Comparison of ENCODE assay signal across 7 mouse cellular contexts in genomic region chr10:63429785-63430305, GRCm38 (mm10). TPM values are rescaled to one million over a fixed set of nuclear protein-coding genes. Genes with fewer than 3 reads are reported as not detected.
DNase-seq lines count a peak whose midpoint lies in the region; ATAC-seq lines count a peak whose summit lies in the region.

Ctnna3 (plus strand) TSS chr10:63430098.

- no peaks in the 10 kb centered on the region for H3K9me3 ChIP-seq in embryonic facial prominence, embryonic 11.5 days (replicated peaks; ENCODE audit: control insufficient read depth, low read length)
- no peaks in the 10 kb centered on the region for H3K9me3 ChIP-seq in limb, embryonic 10.5 days (replicated peaks)
- H3K9me3 ChIP-seq in midbrain, embryonic 13.5 days = no peaks in the 10 kb centered on the region

- no peaks in the 10 kb centered on the region for H3K36me3 ChIP-seq in embryonic facial prominence, embryonic 11.5 days (replicated peaks; ENCODE audit: control insufficient read depth, insufficient read depth, low read depth, low read length)
- H3K36me3 ChIP-seq in limb, embryonic 10.5 days = no peaks in the 10 kb centered on the region
- H3K36me3 ChIP-seq in midbrain, embryonic 13.5 days = no peaks in the 10 kb centered on the region

- peak; percentile 94 for DNase-seq in adrenal gland, postnatal 14 days
- peak; percentile 95 for DNase-seq in embryonic facial prominence, embryonic 11.5 days (ENCODE audit: low spot score)
- peak; percentile 94 for DNase-seq in kidney, adult 11 months
- peak; percentile 93 for DNase-seq in limb, embryonic 10.5 days (ENCODE audit: low spot score)
- peak; percentile 85 for DNase-seq in spleen, adult 12 weeks (ENCODE audit: low spot score)

- under 1% methylated on average over 55 of the region's 55 CpGs for WGBS in embryonic facial prominence, embryonic 11.5 days
- WGBS in limb, embryonic 10.5 days = under 1% methylated on average over 55 of the region's 55 CpGs
- WGBS in midbrain, embryonic 13.5 days = under 1% methylated on average over 55 of the region's 55 CpGs

- peak; percentile 95 for ATAC-seq in embryonic facial prominence, embryonic 11.5 days (replicated peaks; ENCODE audit: insufficient number of reproducible peaks, low FRiP score, low TSS enrichment, low read depth)
- peak; percentile 77 for ATAC-seq in granulocyte monocyte progenitor cell, adult 5-6 weeks (replicated peaks; ENCODE audit: poor library complexity, severe bottlenecking)
- peak; percentile 98 for ATAC-seq in midbrain, embryonic 13.5 days

- H3K27me3 ChIP-seq in embryonic facial prominence, embryonic 11.5 days (ENCODE audit: control insufficient read depth, insufficient read depth, low read length) = no peaks in the 10 kb centered on the region
- no peaks in the 10 kb centered on the region for H3K27me3 ChIP-seq in limb, embryonic 10.5 days (ENCODE audit: low read depth, poor library complexity, severe bottlenecking)
- H3K27me3 ChIP-seq in midbrain, embryonic 13.5 days = no peaks in the 10 kb centered on the region

- H3K4me1 ChIP-seq in embryonic facial prominence, embryonic 11.5 days (ENCODE audit: control insufficient read depth, insufficient read depth, low read length) = no peaks in the 10 kb centered on the region
- H3K4me1 ChIP-seq in limb, embryonic 10.5 days = no peaks in the 10 kb centered on the region
- H3K4me1 ChIP-seq in midbrain, embryonic 13.5 days (replicated peaks) = no peaks in the 10 kb centered on the region; the same call in 1 of the 2 replicates

- H3K4me2 ChIP-seq in embryonic facial prominence, embryonic 11.5 days (ENCODE audit: low read depth, low read length) = peak within 1 kb of the TSS; percentile 54
- peak within 1 kb of the TSS; percentile 66 for H3K4me2 ChIP-seq in midbrain, embryonic 13.5 days (replicated peaks)

- peak within 1 kb of the TSS; percentile 75 for H3K9ac ChIP-seq in embryonic facial prominence, embryonic 11.5 days (replicated peaks; ENCODE audit: low read length)
- H3K9ac ChIP-seq in midbrain, embryonic 13.5 days (replicated peaks) = peak within 1 kb of the TSS; percentile 60

- peak within 1 kb of the TSS; percentile 77 for H3K4me3 ChIP-seq in embryonic facial prominence, embryonic 11.5 days (ENCODE audit: low read depth, low read length)
- peak within 1 kb of the TSS; percentile 80 for H3K4me3 ChIP-seq in limb, embryonic 10.5 days
- peak within 1 kb of the TSS; percentile 72 for H3K4me3 ChIP-seq in midbrain, embryonic 13.5 days (replicated peaks)

- 0 out of 2 replicates have a peak within 1 kb of the TSS, but pooled peaks have one; percentile 56 for H3K27ac ChIP-seq in embryonic facial prominence, embryonic 11.5 days (replicated peaks; ENCODE audit: low read depth, low read length)
- peak within 1 kb of the TSS; percentile 96 for H3K27ac ChIP-seq in limb, embryonic 10.5 days
- peak within 1 kb of the TSS; percentile 62 for H3K27ac ChIP-seq in midbrain, embryonic 13.5 days

RNA-seq across cellular contexts. Expression of gene Ctnna3, which starts in this region (rescaled TPM):
- total RNA-seq in adrenal gland, postnatal 14 days (2021) = 1.3 and 1.4 TPM in 2 replicates
- polyA plus RNA-seq in embryonic facial prominence, embryonic 11.5 days (2014; fragmentation: Nextera tagmentation; extraction: Ambion mirVana) = 0.14 and 0.35 TPM in 2 replicates
- not detected in 2 replicates for total RNA-seq in granulocyte monocyte progenitor cell, adult 5-6 weeks (2014; fragmentation: Nextera tagmentation)
- not detected in 2 replicates for total RNA-seq in granulocyte monocyte progenitor cell, adult 5-6 weeks (2017)
- polyA plus RNA-seq in limb, embryonic 10.5 days (2016; fragmentation: Nextera tagmentation; extraction: Ambion mirVana) = 0.04 TPM in 1 of 2 replicates, not detected in the other
- 0.23 and 0.39 TPM in 2 replicates for polyA plus RNA-seq in midbrain, embryonic 13.5 days (2015; fragmentation: Nextera tagmentation; extraction: Ambion mirVana)

Comparison
In these comparisons a context has a peak if more than half of its experiments do, and no peak if none do; other contexts are left out.
1. Peak in every context shown above with its lines: DNase-seq, ATAC-seq, H3K4me3 ChIP-seq and H3K27ac ChIP-seq.
2. Peak in DNase-seq, ATAC-seq, H3K4me3 ChIP-seq, H3K27ac ChIP-seq, H3K9ac ChIP-seq and H3K4me2 ChIP-seq in embryonic facial prominence, embryonic 11.5 days; RNA of the gene not detected or under 1 TPM.
3. Peak in ATAC-seq in granulocyte monocyte progenitor cell, adult 5-6 weeks; RNA of the gene not detected or under 1 TPM.
4. Peak in DNase-seq, H3K4me3 ChIP-seq and H3K27ac ChIP-seq in limb, embryonic 10.5 days; RNA of the gene not detected or under 1 TPM.
5. Peak in ATAC-seq, H3K4me3 ChIP-seq, H3K27ac ChIP-seq, H3K9ac ChIP-seq and H3K4me2 ChIP-seq in midbrain, embryonic 13.5 days; RNA of the gene not detected or under 1 TPM.